9 mouse cellular contexts compared by ENCODE assay signal in the genomic region with DNA sequence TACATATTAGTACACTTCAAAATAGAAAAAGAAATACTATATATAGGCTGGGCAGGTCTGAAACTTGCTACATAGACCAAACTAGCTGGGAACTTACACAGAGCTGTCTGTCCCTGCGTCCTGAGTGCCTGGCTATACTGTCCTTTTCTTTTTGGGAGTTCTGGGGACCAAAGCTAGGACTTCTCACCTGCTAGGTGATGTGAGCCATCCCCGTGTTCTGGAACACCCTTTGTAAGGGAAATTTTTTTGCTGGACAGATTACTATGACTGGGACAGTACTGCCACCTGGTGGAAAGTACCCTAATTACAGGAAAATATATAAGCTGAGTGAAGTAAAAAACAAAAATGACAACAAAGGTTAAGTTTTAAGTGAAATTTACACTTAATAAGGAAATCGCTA. TPM values are rescaled to one million over a fixed set of nuclear protein-coding genes. Genes with fewer than 3 reads are reported as not detected.
A peak's percentile ranks its signal among the peaks of the same experiment; 100 is the strongest.
DNase-seq lines count a peak whose midpoint lies in the region; ATAC-seq lines count a peak whose summit lies in the region.
"Had no signal": no experiment of that assay in that cellular context is flagged by ENCODE, and none has a peak within 500 bp of the region (broad histone marks: within the 10 kb centered on the region; RNA-seq: fewer than 3 reads in every experiment).

No protein-coding gene starts in this region.

- no peaks in the 10 kb centered on the region for H3K27me3 ChIP-seq in kidney, embryonic 14.5 days (ENCODE audit: control insufficient read depth, insufficient read depth, low read length)
- H3K27me3 ChIP-seq: heart, embryonic 13.5 days had no signal

- 37% methylated on average over 3 of the region's 3 CpGs for WGBS in kidney, embryonic 14.5 days

- H3K4me1 ChIP-seq in kidney, embryonic 14.5 days (ENCODE audit: control insufficient read depth, insufficient read depth, low read length), result no peaks in the 10 kb centered on the region

- H3K27ac ChIP-seq in kidney, embryonic 14.5 days (ENCODE audit: low read depth, low read length), result no peak overlapping the region

- DNase-seq in kidney, adult 8-10 months, result peak; percentile 22 to 36
- DNase-seq in CD4-positive, CD25-positive, alpha-beta regulatory T cell, adult 2 months (ENCODE audit: low read depth, low spot score), result peak; percentile 76
- peak; percentile 34 for DNase-seq in MEL-GATA-1-ER (ENCODE audit: extremely low read depth, low read depth)
- DNase-seq in embryo, embryonic 11 days, result peak; percentile 72
- DNase-seq in ovary, adult 18-20 months (ENCODE audit: low spot score), result no peak
- no peak for DNase-seq in right cerebral cortex, postnatal 25 days

- no peaks in the 10 kb centered on the region for H3K36me3 ChIP-seq in kidney, embryonic 14.5 days (ENCODE audit: control insufficient read depth, insufficient read depth, low read length)
- H3K36me3 ChIP-seq: heart, embryonic 13.5 days had no signal

- H3K9me3 ChIP-seq in kidney, embryonic 14.5 days (ENCODE audit: control insufficient read depth, low read length), result no peaks in the 10 kb centered on the region
- H3K9me3 ChIP-seq: heart, embryonic 13.5 days had no signal

- H3K4me3 ChIP-seq in kidney, embryonic 14.5 days (ENCODE audit: low read length), result no peak overlapping the region
- H3K4me3 ChIP-seq: heart, embryonic 13.5 days had no signal

- H3K9ac ChIP-seq in kidney, embryonic 14.5 days (ENCODE audit: low read depth, low read length), result no peak overlapping the region

- ATAC-seq in kidney, embryonic 14.5 days (ENCODE audit: low FRiP score, low TSS enrichment), result no peak
- peak; percentile 33; the same call in 1 of the 2 replicates for ATAC-seq in megakaryocyte, adult 5-6 weeks (ENCODE audit: poor library complexity, severe bottlenecking)

- no peak overlapping the region for H3K4me2 ChIP-seq in kidney, embryonic 14.5 days (replicated peaks; ENCODE audit: low read depth, low read length)

RNA-seq across cellular contexts. Expression of a gene that starts 28.2 kb away (rescaled TPM):
- 208 and 276 TPM in 2 replicates for polyA plus RNA-seq in kidney, embryonic 14.5 days (2014; fragmentation: Nextera tagmentation; extraction: Ambion mirVana)
- total RNA-seq in megakaryocyte, adult 5-6 weeks (2015), result 77.6 and 93.6 TPM in 2 replicates
- 26.9 and 47.6 TPM in 2 replicates for total RNA-seq in megakaryocyte, adult 5-6 weeks (2017)

RNA-seq across cellular contexts. Expression of a gene that starts 57.4 kb away (rescaled TPM):
- 11.1 and 17.4 TPM in 2 replicates for polyA plus RNA-seq in kidney, embryonic 14.5 days (2014; fragmentation: Nextera tagmentation; extraction: Ambion mirVana)
- 33.2 and 49.0 TPM in 2 replicates for total RNA-seq in megakaryocyte, adult 5-6 weeks (2015)
- 18.4 and 26.0 TPM in 2 replicates for total RNA-seq in megakaryocyte, adult 5-6 weeks (2017)

Comparison
In these comparisons a context has a peak if more than half of its experiments do, and no peak if none do; other contexts are left out.
1. DNase-seq: peak in kidney, adult 8-10 months (2 of 2), CD4-positive, CD25-positive, alpha-beta regulatory T cell, adult 2 months (single experiment), MEL-GATA-1-ER (single experiment) and embryo, embryonic 11 days (single experiment); none in ovary, adult 18-20 months (single experiment) and right cerebral cortex, postnatal 25 days (single experiment).